Mouse (Mus musculus) embryonic facial prominence, embryonic 14.5 days (tissue): ENCODE results near the gene Slc35f5. TPM values are rescaled to one million over a fixed set of nuclear protein-coding genes. Genes with fewer than 3 reads are reported as not detected.

Experiments
- ATAC-seq: fragments of 200-750 bp; cut with Nextera tagmentation; 2 replicates; pipeline ENCODE4 v1.8.0; 2017; ENCODE audit warnings: low read depth, moderate number of reproducible peaks, moderate TSS enrichment
- DNase-seq: peaks from one replicate; pipeline ENCODE4 v3.0.0-alpha.2; 2015; ENCODE audit warnings: low spot score
- H3K27ac ChIP-seq: fragments of 300-500 bp; sonication (generic); replicated peaks from 2 replicates; pipeline ENCODE4 v1.5.1; 2014; ENCODE audit warnings: low read depth, mild to moderate bottlenecking, low read length, moderate library complexity
- H3K27me3 ChIP-seq: fragments of 300-500 bp; sonication (generic); replicated peaks from 2 replicates; pipeline ENCODE4 v1.6.1; 2014; ENCODE audit warnings: low read length; ENCODE audit not compliant: control insufficient read depth, insufficient read depth
- H3K36me3 ChIP-seq: fragments of 300-500 bp; sonication (generic); 2 replicates; pipeline ENCODE4 v1.6.1; 2014; ENCODE audit warnings: low read length, mixed read lengths; ENCODE audit not compliant: control insufficient read depth, insufficient read depth
- H3K4me1 ChIP-seq: fragments of 300-500 bp; sonication (generic); 2 replicates; pipeline ENCODE4 v1.6.1; 2014; ENCODE audit warnings: antibody characterized with exemption, low read length; ENCODE audit not compliant: control insufficient read depth, insufficient read depth
- H3K4me2 ChIP-seq: fragments of 300-500 bp; sonication (generic); 2 replicates; pipeline ENCODE4 v1.6.1; 2014; ENCODE audit warnings: low read depth, mild to moderate bottlenecking, low read length, moderate library complexity, mixed read lengths
- H3K4me3 ChIP-seq: fragments of 300-500 bp; sonication (generic); 2 replicates; pipeline ENCODE4 v1.5.1; 2014; ENCODE audit warnings: low read depth, mild to moderate bottlenecking, low read length
- H3K9ac ChIP-seq: fragments of 300-500 bp; sonication (generic); 2 replicates; pipeline ENCODE4 v1.6.1; 2014; ENCODE audit warnings: low read depth, mild to moderate bottlenecking, low read length, moderate library complexity, mixed read lengths
- H3K9me3 ChIP-seq: fragments of 300-500 bp; sonication (generic); 2 replicates; pipeline ENCODE4 v1.6.1; 2016; ENCODE audit warnings: low read length; ENCODE audit not compliant: control insufficient read depth
- WGBS: fragments of 180-500 bp; shearing (Covaris S2); extraction: QIAGEN DNeasy Blood & Tissue Kit; methylation state at CpG from one replicate; pipeline ENCODE4 v1.1.7; 2014; 5-methylcytosine and 5-hydroxymethylcytosine counted together
- polyA plus RNA-seq: library from polyadenylated mRNA; unstranded; fragments of >200 nt; fragmentation: Nextera tagmentation; extraction: Ambion mirVana; gene quantifications from 2 replicates; pipeline ENCODE4 v1.2.1, GENCODE M21; 2014

Gene Slc35f5
- polyA plus RNA-seq, 1 experiment from 2014 or later: 60.4 TPM

DNA sequence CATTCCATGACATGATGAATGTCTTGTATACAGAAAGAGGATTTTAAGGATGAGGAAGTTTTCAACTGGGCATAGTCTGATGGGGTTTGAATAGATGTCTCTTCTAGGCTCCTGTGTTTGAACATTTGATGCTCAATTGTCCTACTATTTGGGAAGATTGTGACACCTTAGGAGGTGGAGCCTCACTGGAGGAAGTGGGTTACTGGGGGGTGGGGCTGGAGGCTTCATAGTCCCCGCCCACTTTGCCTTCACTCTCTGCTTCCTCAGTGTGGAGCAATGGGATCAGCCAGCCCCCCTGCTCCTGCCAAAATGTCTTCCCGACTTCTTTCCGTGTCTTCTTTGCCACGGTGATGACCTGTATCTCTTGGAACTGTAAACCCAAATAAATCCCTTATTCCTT is 43.2 kb downstream of the Slc35f5 start:
- H3K36me3 ChIP-seq: no peaks in the 10 kb centered on the region
- ATAC-seq: no peak
- H3K9me3 ChIP-seq: peaks cover 18% of the 10 kb centered on the region
- no peak overlapping the region for H3K27ac ChIP-seq
- no peak overlapping the region for H3K4me3 ChIP-seq
- no peaks in the 10 kb centered on the region for H3K4me1 ChIP-seq
- DNase-seq: no peak
- WGBS: 78% methylated on average over 4 of the region's 4 CpGs
- H3K27me3 ChIP-seq: no peaks in the 10 kb centered on the region
- H3K9ac ChIP-seq: no peak overlapping the region
- H3K4me2 ChIP-seq: no peak overlapping the region

DNA sequence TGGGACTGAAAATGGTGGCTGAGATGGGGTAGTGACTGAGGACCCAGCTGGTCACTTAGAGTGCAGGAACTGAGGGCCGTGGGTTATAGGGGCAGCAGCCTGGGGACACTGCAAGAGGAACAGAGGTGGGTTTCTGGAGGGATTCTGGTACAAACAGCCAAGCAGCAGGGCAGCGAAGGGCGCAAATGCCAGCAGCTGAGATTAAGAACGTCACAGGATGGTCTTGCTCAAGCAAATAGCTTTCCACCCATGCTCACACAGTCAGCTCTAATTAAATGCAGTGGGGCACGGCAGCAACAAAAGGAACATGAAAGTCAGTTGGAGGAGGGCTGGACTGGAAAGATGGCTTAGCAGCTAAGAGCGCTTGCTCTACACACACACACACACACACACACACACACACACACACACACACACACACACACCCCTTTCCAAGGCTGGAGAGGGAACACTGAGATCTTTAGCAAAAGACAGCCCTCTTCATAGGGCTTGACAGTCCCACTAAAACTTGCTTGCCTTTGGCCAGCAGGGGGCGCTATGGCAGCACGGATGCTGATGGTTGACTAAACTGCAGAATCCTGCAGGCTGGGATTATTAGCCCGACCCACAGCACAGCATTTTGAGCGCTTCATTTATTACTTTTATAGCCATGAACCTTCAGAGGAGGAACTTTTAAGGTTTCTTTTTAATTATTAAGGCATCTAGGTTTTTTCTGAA is 46.9 kb downstream of the Slc35f5 start:
- WGBS: 21% methylated on average over 10 of the region's 10 CpGs
- H3K36me3 ChIP-seq: no peaks in the 10 kb centered on the region
- peak; percentile 87 for ATAC-seq
- no peaks in the 10 kb centered on the region for H3K27me3 ChIP-seq
- H3K9me3 ChIP-seq: no peaks in the 10 kb centered on the region
- H3K4me3 ChIP-seq: no peak overlapping the region
- H3K4me2 ChIP-seq: no peak overlapping the region
- peak; percentile 87 for DNase-seq
- H3K4me1 ChIP-seq: no peaks in the 10 kb centered on the region
- H3K27ac ChIP-seq: no peak overlapping the region
- H3K9ac ChIP-seq: no peak overlapping the region

- Histone ChIP-seq H3K9me3 (no peaks in the 10 kb centered on the region), H3K4me1 (no peaks in the 10 kb centered on the region), H3K27me3 (no peaks in the 10 kb centered on the region), H3K4me3 (no peak overlapping the region), H3K9ac (no peak overlapping the region), H3K27ac (no peak overlapping the region), H3K36me3 (no peaks in the 10 kb centered on the region), H3K4me2 (no peak overlapping the region)
- 73% methylated on average over 4 of the region's 4 CpGs for WGBS
- DNase-seq (peak; percentile 6), ATAC-seq (no peak)
Observed at GRCm38 (mm10) chr1:125624376-125625076, 64.1 kb downstream of the Slc35f5 start.

DNA sequence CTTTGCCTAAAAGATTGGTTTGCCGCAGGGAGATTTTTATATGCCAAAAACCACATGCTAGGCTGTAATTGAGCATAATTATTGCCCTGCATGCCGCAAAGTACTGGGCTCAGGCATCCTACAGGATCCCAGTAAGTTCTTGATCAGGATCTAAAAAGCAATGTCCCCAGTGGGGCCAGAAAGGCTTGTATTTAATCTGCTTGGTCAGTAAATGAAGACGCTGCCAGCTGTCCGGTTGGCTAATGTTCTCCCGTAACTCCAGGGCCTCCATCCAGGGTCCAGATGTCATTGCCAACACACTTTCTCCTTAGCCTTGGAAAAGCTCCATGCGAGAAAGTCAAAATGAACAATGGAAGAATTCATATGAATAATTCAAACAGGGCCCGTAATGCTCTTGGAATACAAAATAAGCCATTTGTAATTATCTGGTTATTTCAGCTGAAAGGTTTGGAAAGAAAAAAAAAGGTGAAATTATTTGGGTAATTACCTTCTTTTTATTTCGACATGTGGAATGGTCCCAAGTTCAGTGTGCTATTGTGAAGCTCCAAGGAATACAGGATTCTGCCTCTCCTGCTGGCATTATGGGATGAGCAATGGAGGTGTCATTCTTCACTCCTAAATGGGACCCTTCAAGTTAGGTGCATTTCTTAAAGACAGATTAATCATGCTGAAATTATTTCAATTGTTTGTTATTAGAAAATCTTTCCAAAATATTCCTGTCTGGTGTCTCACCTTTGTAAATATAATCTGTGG is 79.3 kb downstream of the Slc35f5 start:
- ATAC-seq (0 out of 2 replicates have a peak, but pooled peaks have one; percentile 67), DNase-seq (peak; percentile 76)
- Histone ChIP-seq H3K4me3 (no peak overlapping the region), H3K27ac (no peak overlapping the region), H3K36me3 (no peaks in the 10 kb centered on the region), H3K9ac (no peak overlapping the region), H3K9me3 (0 out of 2 replicates have a peak, but pooled peaks cover 5% of the 10 kb centered on the region), H3K4me2 (no peak overlapping the region), H3K27me3 (no peaks in the 10 kb centered on the region), H3K4me1 (no peaks in the 10 kb centered on the region; the same call in 1 of the 2 replicates)
- WGBS: 57% methylated on average over 8 of the region's 8 CpGs

GRCm38 (mm10) chr1:125643643-125644042 is 83.2 kb downstream of the Slc35f5 start:
- ATAC-seq: no peak
- Histone ChIP-seq H3K36me3 (no peaks in the 10 kb centered on the region), H3K4me1 (no peaks in the 10 kb centered on the region; the same call in none of the 2 replicates), H3K4me2 (no peak overlapping the region), H3K9me3 (no peaks in the 10 kb centered on the region), H3K27me3 (0 out of 2 replicates have a peak, but pooled peaks cover 4% of the 10 kb centered on the region), H3K27ac (no peak overlapping the region), H3K4me3 (no peak overlapping the region), H3K9ac (no peak overlapping the region)
- DNase-seq: no peak
- 25% methylated on average over 1 of the region's 1 CpGs for WGBS

Other genes starting within 250 kb of the Slc35f5 start
- gene Actr3, start 124.9 kb upstream of the Slc35f5 start, polyA plus RNA-seq: 243 and 255 TPM in 2 replicates
- 0.07 and 0.26 TPM in 2 replicates for gene Gpr39, start 116.4 kb downstream of the Slc35f5 start, polyA plus RNA-seq